Mouse (Mus musculus): ENCODE measurements around the gene Ptprn. TPM values are rescaled to one million over a fixed set of nuclear protein-coding genes. Genes with fewer than 3 reads are reported as not detected.
A peak's percentile ranks its signal among the peaks of the same experiment; 100 is the strongest.

The Ptprn gene
- 15.3 TPM for polyA plus RNA-seq (2012; fragmentation: generic; extraction: Trizol)
- long read RNA-seq, experiment 1, partial matches to known transcripts: 2 of 2 reads
- long read RNA-seq, experiment 1, other reads (novel, unspliced or antisense): 0 of 2 reads
- long read RNA-seq, experiment 2, transcript Ptprn-201 (23 exons, 3,554 nt): major isoform, 7 of 70 reads
- long read RNA-seq, experiment 2, partial matches to known transcripts: 57 of 70 reads
- long read RNA-seq, experiment 2, other reads (novel, unspliced or antisense): 6 of 70 reads

GRCm38 (mm10) chr1:75264091-75264880, at the start of gene Ptprn:
Ptprn (minus strand) TSS chr1:75264502.
- TF ChIP-seq MYOD1 (IDR thresholded peaks at IDR 0.05; ENCODE audit: control insufficient read depth, insufficient read length, low read depth) (no peak), CTCF (IDR thresholded peaks at IDR 0.05; ENCODE audit: control insufficient read depth, insufficient read depth, insufficient read length) (no peak), USF1 (IDR thresholded peaks at IDR 0.05; ENCODE audit: low read depth) (no peak), MAX (IDR thresholded peaks at IDR 0.05) (no peak), MYOG (IDR thresholded peaks at IDR 0.05; ENCODE audit: control insufficient read depth, extremely low read depth, insufficient read length) (no peak)
- peaks cover 4% of the 10 kb centered on the region for H3K27me3 ChIP-seq (ENCODE audit: control insufficient read depth, insufficient read depth, insufficient read length)
- no peaks in the 10 kb centered on the region for H3K36me3 ChIP-seq (ENCODE audit: control insufficient read depth, insufficient read depth)
- peak within 1 kb of the TSS; percentile 79 for H3ac ChIP-seq (ENCODE audit: control insufficient read depth, insufficient read length, low read depth)
- H3K79me2 ChIP-seq (ENCODE audit: control insufficient read depth, insufficient read depth): no peaks in the 10 kb centered on the region
- H3K79me3 ChIP-seq (ENCODE audit: low read depth): no peaks in the 10 kb centered on the region
- H3K4me3 ChIP-seq (ENCODE audit: insufficient read depth, poor library complexity, severe bottlenecking): peak within 1 kb of the TSS; percentile 45

DNA sequence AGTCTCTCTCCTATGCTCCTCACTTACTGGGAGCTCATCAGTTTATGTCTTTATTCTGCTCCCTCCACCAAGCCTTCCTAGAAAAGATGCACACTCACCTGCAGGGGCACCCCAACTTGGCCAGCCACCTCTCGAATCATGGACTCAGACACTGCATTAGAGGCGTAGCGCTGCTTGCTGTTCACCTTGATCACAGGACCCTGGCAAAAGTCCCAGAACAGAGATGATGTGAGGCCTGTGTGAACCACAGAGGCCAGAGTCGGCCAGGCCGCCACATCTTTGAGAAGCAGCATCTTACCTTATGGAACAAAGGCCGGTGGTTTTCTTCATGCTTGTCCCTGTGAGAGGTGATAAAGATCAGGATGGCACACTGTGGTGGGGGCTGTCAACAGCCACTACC, 47.4 kb upstream of the Ptprn start:
- peaks cover 46% of the 10 kb centered on the region for H3K36me3 ChIP-seq (ENCODE audit: control insufficient read depth, insufficient read depth)
- no peak overlapping the region for H3ac ChIP-seq (ENCODE audit: control insufficient read depth, insufficient read length, low read depth)
- no peaks in the 10 kb centered on the region for H3K27me3 ChIP-seq (ENCODE audit: control insufficient read depth, insufficient read depth, insufficient read length)
- no peak for TF ChIP-seq CEBPB (IDR thresholded peaks at IDR 0.05; ENCODE audit: low read depth)
- TF ChIP-seq MYOG (IDR thresholded peaks at IDR 0.05; ENCODE audit: control insufficient read depth, extremely low read depth, insufficient read length): no peak
- TF ChIP-seq MAX (IDR thresholded peaks at IDR 0.05): no peak
- TF ChIP-seq FOSL1 (IDR thresholded peaks at IDR 0.05; ENCODE audit: insufficient read depth, low read length, poor library complexity, severe bottlenecking): no peak
- TF ChIP-seq CTCF (IDR thresholded peaks at IDR 0.05; ENCODE audit: control insufficient read depth, insufficient read depth, insufficient read length): no peak
- TF ChIP-seq MYOD1 (IDR thresholded peaks at IDR 0.05; ENCODE audit: control insufficient read depth, insufficient read length, low read depth): no peak
- no peak for TF ChIP-seq USF1 (IDR thresholded peaks at IDR 0.05; ENCODE audit: low read depth)
- no peak overlapping the region for H3K4me3 ChIP-seq (ENCODE audit: insufficient read depth, poor library complexity, severe bottlenecking)
- H3K79me2 ChIP-seq (ENCODE audit: control insufficient read depth, insufficient read depth): no peaks in the 10 kb centered on the region
- H3K79me3 ChIP-seq (ENCODE audit: low read depth): no peaks in the 10 kb centered on the region

GRCm38 (mm10) chr1:75304662-75305061, 40.4 kb upstream of the Ptprn start:
- H3K27me3 ChIP-seq (ENCODE audit: control insufficient read depth, insufficient read depth, insufficient read length): no peaks in the 10 kb centered on the region
- no peaks in the 10 kb centered on the region for H3K79me3 ChIP-seq (ENCODE audit: low read depth)
- H3ac ChIP-seq (ENCODE audit: control insufficient read depth, insufficient read length, low read depth): no peak overlapping the region
- H3K36me3 ChIP-seq (ENCODE audit: control insufficient read depth, insufficient read depth): peaks cover 18% of the 10 kb centered on the region
- no peak overlapping the region for H3K4me3 ChIP-seq (ENCODE audit: insufficient read depth, poor library complexity, severe bottlenecking)
- TF ChIP-seq CEBPB (IDR thresholded peaks at IDR 0.05; ENCODE audit: low read depth) (no peak), MYOD1 (IDR thresholded peaks at IDR 0.05; ENCODE audit: control insufficient read depth, insufficient read length, low read depth) (no peak), USF1 (IDR thresholded peaks at IDR 0.05; ENCODE audit: low read depth) (no peak), CTCF (IDR thresholded peaks at IDR 0.05; ENCODE audit: control insufficient read depth, insufficient read depth, insufficient read length) (no peak), FOSL1 (IDR thresholded peaks at IDR 0.05; ENCODE audit: insufficient read depth, low read length, poor library complexity, severe bottlenecking) (no peak), MAX (IDR thresholded peaks at IDR 0.05) (no peak), MYOG (IDR thresholded peaks at IDR 0.05; ENCODE audit: control insufficient read depth, extremely low read depth, insufficient read length) (no peak)
- H3K79me2 ChIP-seq (ENCODE audit: control insufficient read depth, insufficient read depth): no peaks in the 10 kb centered on the region

GRCm38 (mm10) chr1:75294294-75294693, 30.0 kb upstream of the Ptprn start:
- Histone ChIP-seq H3K79me2 (ENCODE audit: control insufficient read depth, insufficient read depth) (no peaks in the 10 kb centered on the region), H3K27me3 (ENCODE audit: control insufficient read depth, insufficient read depth, insufficient read length) (no peaks in the 10 kb centered on the region), H3K36me3 (ENCODE audit: control insufficient read depth, insufficient read depth) (no peaks in the 10 kb centered on the region), H3K4me3 (ENCODE audit: insufficient read depth, poor library complexity, severe bottlenecking) (no peak overlapping the region), H3K79me3 (ENCODE audit: low read depth) (no peaks in the 10 kb centered on the region), H3ac (ENCODE audit: control insufficient read depth, insufficient read length, low read depth) (no peak overlapping the region)
- TF ChIP-seq MYOG (IDR thresholded peaks at IDR 0.05; ENCODE audit: control insufficient read depth, extremely low read depth, insufficient read length): no peak

- no peaks in the 10 kb centered on the region for H3K27me3 ChIP-seq (ENCODE audit: control insufficient read depth, insufficient read depth, insufficient read length)
- H3K4me3 ChIP-seq (ENCODE audit: insufficient read depth, poor library complexity, severe bottlenecking): no peak overlapping the region
- H3K79me3 ChIP-seq (ENCODE audit: low read depth): no peaks in the 10 kb centered on the region
- no peaks in the 10 kb centered on the region for H3K79me2 ChIP-seq (ENCODE audit: control insufficient read depth, insufficient read depth)
- no peak for TF ChIP-seq MYOG (IDR thresholded peaks at IDR 0.05; ENCODE audit: control insufficient read depth, extremely low read depth, insufficient read length)
- TF ChIP-seq FOSL1 (IDR thresholded peaks at IDR 0.05; ENCODE audit: insufficient read depth, low read length, poor library complexity, severe bottlenecking): no peak
- TF ChIP-seq MAX (IDR thresholded peaks at IDR 0.05): no peak
- TF ChIP-seq MYOD1 (IDR thresholded peaks at IDR 0.05; ENCODE audit: control insufficient read depth, insufficient read length, low read depth): no peak
- TF ChIP-seq CTCF (IDR thresholded peaks at IDR 0.05; ENCODE audit: control insufficient read depth, insufficient read depth, insufficient read length): no peak
- TF ChIP-seq CEBPB (IDR thresholded peaks at IDR 0.05; ENCODE audit: low read depth): no peak
- no peak for TF ChIP-seq USF1 (IDR thresholded peaks at IDR 0.05; ENCODE audit: low read depth)
- no peak overlapping the region for H3ac ChIP-seq (ENCODE audit: control insufficient read depth, insufficient read length, low read depth)
- H3K36me3 ChIP-seq (ENCODE audit: control insufficient read depth, insufficient read depth): no peaks in the 10 kb centered on the region
These were observed 29.0 kb upstream of the Ptprn start for GRCm38 (mm10) chr1:75293331-75293701.
